Mouse (Mus musculus) heart, embryonic 15.5 days (tissue): ENCODE results near the gene Fkbp2. TPM values are rescaled to one million over a fixed set of nuclear protein-coding genes. Genes with fewer than 3 reads are reported as not detected.

Experiments used
- ATAC-seq: fragments of 200-750 bp; cut with Nextera tagmentation; replicated peaks from 2 replicates; pipeline ENCODE4 v1.8.0; 2017; ENCODE audit warnings: low read depth, moderate TSS enrichment; ENCODE audit not compliant: insufficient number of reproducible peaks, insufficient read depth, low FRiP score
- H3K27ac ChIP-seq: fragments of 300-500 bp; sonication (generic); 2 replicates; pipeline ENCODE4 v1.5.1; 2015; ENCODE audit warnings: mild to moderate bottlenecking, inconsistent platforms
- H3K27me3 ChIP-seq: fragments of 300-500 bp; sonication (generic); 2 replicates; pipeline ENCODE4 v1.6.1; 2015; ENCODE audit warnings: inconsistent platforms
- H3K36me3 ChIP-seq: fragments of 300-500 bp; sonication (generic); 2 replicates; pipeline ENCODE4 v1.6.1; 2015; ENCODE audit warnings: mild to moderate bottlenecking, inconsistent platforms
- H3K4me1 ChIP-seq: fragments of 300-500 bp; sonication (generic); replicated peaks from 2 replicates; pipeline ENCODE4 v1.6.1; 2015; ENCODE audit warnings: inconsistent platforms
- H3K4me2 ChIP-seq: fragments of 300-500 bp; sonication (generic); 2 replicates; pipeline ENCODE4 v1.6.1; 2015; ENCODE audit warnings: inconsistent platforms, mild to moderate bottlenecking, moderate library complexity
- H3K4me3 ChIP-seq: fragments of 300-500 bp; sonication (generic); 2 replicates; pipeline ENCODE4 v1.5.1; 2015; ENCODE audit warnings: mild to moderate bottlenecking, inconsistent platforms
- H3K9ac ChIP-seq: fragments of 300-500 bp; sonication (generic); 2 replicates; pipeline ENCODE4 v1.6.1; 2015; ENCODE audit warnings: mild to moderate bottlenecking, inconsistent platforms
- H3K9me3 ChIP-seq: fragments of 300-500 bp; sonication (generic); replicated peaks from 2 replicates; pipeline ENCODE4 v1.6.1; 2016; ENCODE audit warnings: inconsistent platforms
- WGBS: fragments of 180-500 bp; shearing (Covaris S2); methylation state at CpG from one replicate; pipeline ENCODE4 v1.1.7; 2015; ENCODE audit warnings: mixed read lengths; 5-methylcytosine and 5-hydroxymethylcytosine counted together
- polyA plus RNA-seq: library from polyadenylated mRNA; unstranded; fragments of >200 nt; fragmentation: Nextera tagmentation; extraction: Ambion mirVana; gene quantifications from 2 replicates; pipeline ENCODE4 v1.2.1, GENCODE M21; 2015

The Fkbp2 gene
- polyA plus RNA-seq, 1 experiment from 2014 or later = 77.0 TPM

- 90% methylated on average over 8 of the region's 8 CpGs for WGBS
- Histone ChIP-seq H3K9ac (no peak overlapping the region), H3K4me2 (no peak overlapping the region), H3K4me1 (peaks cover 43% of the 10 kb centered on the region), H3K36me3 (peaks cover 13% of the 10 kb centered on the region), H3K9me3 (no peaks in the 10 kb centered on the region), H3K27me3 (no peaks in the 10 kb centered on the region), H3K4me3 (no peak overlapping the region), H3K27ac (no peak overlapping the region)
- no peak for ATAC-seq
Measured at GRCm38 (mm10) chr19:6989251-6989650, 8.9 kb upstream of the Fkbp2 start.

DNA sequence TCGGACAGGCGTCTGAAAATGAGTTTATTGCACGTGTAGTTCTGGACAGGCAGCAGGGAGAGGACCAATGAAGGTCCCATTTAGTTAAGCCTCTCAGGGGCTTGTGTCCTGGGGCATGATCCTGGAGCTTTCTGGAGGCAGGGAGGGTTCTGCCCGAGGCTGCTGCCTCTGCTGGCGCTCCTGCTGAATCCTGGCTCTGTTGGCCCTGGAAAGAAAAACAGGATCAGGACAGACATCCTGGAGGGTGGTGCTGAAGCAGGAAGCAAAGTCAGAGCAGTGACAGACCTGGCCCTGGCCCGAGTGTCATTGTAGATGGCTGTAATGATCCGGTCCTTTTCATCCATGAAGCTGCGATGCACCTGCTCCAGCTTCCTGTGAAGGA, 7.6 kb upstream of the Fkbp2 start:
- ATAC-seq = peak; percentile 4; the same call in 1 of the 2 replicates
- 5% methylated on average over 8 of the region's 8 CpGs for WGBS

GRCm38 (mm10) chr19:6987061-6987903, 7.0 kb upstream of the Fkbp2 start, which contains the start of gene Vegfb:
TSS of gene Vegfb (minus strand) at chr19:6987651.
- peak within 1 kb of the TSS; percentile 73 for H3K4me2 ChIP-seq
- WGBS = under 1% methylated on average over 64 of the region's 85 CpGs
- H3K4me3 ChIP-seq = peak within 1 kb of the TSS; percentile 84
- H3K36me3 ChIP-seq = peaks cover 31% of the 10 kb centered on the region
- peak within 1 kb of the TSS; percentile 96 for H3K9ac ChIP-seq
- ATAC-seq = peak; percentile 71
- H3K27me3 ChIP-seq = no peaks in the 10 kb centered on the region
- H3K4me1 ChIP-seq = peaks cover 30% of the 10 kb centered on the region
- peak within 1 kb of the TSS; percentile 99 for H3K27ac ChIP-seq
- no peaks in the 10 kb centered on the region for H3K9me3 ChIP-seq

More for the DNA sequence above, 7.6 kb upstream of the Fkbp2 start:
- H3K27me3 ChIP-seq = no peaks in the 10 kb centered on the region
- H3K27ac ChIP-seq = peak overlapping the region; percentile 99
- H3K9me3 ChIP-seq = no peaks in the 10 kb centered on the region
- H3K9ac ChIP-seq = peak overlapping the region; percentile 96
- H3K4me3 ChIP-seq = peak overlapping the region; percentile 84
- H3K4me2 ChIP-seq = peak overlapping the region; percentile 73
- H3K4me1 ChIP-seq = peaks cover 31% of the 10 kb centered on the region
- H3K36me3 ChIP-seq = peaks cover 25% of the 10 kb centered on the region

DNA sequence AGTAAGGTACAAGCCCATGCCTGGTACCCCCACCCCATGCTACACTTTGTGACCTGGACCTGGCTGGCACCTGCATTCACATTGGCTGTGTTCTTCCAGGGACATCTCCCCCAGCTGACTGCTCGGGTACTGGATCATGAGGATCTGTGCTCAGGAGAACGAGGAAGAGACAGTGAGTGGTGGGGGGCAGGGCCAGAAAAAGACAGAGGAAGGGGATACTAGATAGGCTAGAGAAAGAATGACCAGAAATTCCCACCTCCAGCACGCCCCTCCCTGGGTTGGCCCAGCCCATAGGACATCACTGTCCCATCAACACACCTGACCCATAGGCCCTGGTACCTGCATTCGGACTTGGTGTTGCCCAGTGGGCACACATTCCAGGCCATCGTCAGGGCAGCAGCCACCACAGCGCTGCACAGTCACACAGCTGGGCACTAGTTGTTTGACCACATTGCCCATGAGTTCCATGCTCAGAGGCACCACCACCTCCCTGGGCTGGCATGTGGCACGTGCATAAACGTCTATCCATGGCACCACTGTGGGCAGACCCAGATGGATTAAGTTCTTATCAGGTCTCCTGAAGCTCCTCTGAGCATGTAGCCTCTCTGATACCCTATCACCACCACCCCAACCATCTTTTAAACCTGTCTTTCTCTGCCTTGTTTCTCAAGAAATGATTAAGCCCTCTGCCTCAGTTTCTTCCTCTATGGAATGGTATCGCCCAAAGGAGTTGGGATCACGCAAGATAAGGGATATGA, 5.8 kb upstream of the Fkbp2 start:
- H3K27me3 ChIP-seq = no peaks in the 10 kb centered on the region
- peak overlapping the region; percentile 73 for H3K4me2 ChIP-seq
- peak overlapping the region; percentile 84 for H3K4me3 ChIP-seq
- H3K9ac ChIP-seq = peak overlapping the region; percentile 96
- no peak for ATAC-seq
- WGBS = 67% methylated on average over 10 of the region's 10 CpGs
- no peaks in the 10 kb centered on the region for H3K9me3 ChIP-seq
- peak overlapping the region; percentile 99 for H3K27ac ChIP-seq
- peaks cover 34% of the 10 kb centered on the region for H3K36me3 ChIP-seq
- peaks cover 28% of the 10 kb centered on the region for H3K4me1 ChIP-seq

- no peak overlapping the region for H3K4me3 ChIP-seq
- H3K4me2 ChIP-seq = no peak overlapping the region
- no peak for ATAC-seq
- no peak overlapping the region for H3K9ac ChIP-seq
- H3K4me1 ChIP-seq = peaks cover 31% of the 10 kb centered on the region
- no peaks in the 10 kb centered on the region for H3K9me3 ChIP-seq
- no peaks in the 10 kb centered on the region for H3K27me3 ChIP-seq
- peaks cover 34% of the 10 kb centered on the region for H3K36me3 ChIP-seq
- H3K27ac ChIP-seq = no peak overlapping the region
- 84% methylated on average over 19 of the region's 19 CpGs for WGBS
Measured at GRCm38 (mm10) chr19:6985300-6985699, 5.0 kb upstream of the Fkbp2 start.

GRCm38 (mm10) chr19:6983621-6984020, 3.3 kb upstream of the Fkbp2 start:
- ATAC-seq = no peak
- H3K4me3 ChIP-seq = no peak overlapping the region
- 96% methylated on average over 5 of the region's 5 CpGs for WGBS
- peaks cover 32% of the 10 kb centered on the region for H3K36me3 ChIP-seq
- H3K9ac ChIP-seq = no peak overlapping the region
- no peak overlapping the region for H3K4me2 ChIP-seq
- no peaks in the 10 kb centered on the region for H3K27me3 ChIP-seq
- H3K9me3 ChIP-seq = no peaks in the 10 kb centered on the region
- H3K4me1 ChIP-seq = peaks cover 41% of the 10 kb centered on the region
- no peak overlapping the region for H3K27ac ChIP-seq

DNA sequence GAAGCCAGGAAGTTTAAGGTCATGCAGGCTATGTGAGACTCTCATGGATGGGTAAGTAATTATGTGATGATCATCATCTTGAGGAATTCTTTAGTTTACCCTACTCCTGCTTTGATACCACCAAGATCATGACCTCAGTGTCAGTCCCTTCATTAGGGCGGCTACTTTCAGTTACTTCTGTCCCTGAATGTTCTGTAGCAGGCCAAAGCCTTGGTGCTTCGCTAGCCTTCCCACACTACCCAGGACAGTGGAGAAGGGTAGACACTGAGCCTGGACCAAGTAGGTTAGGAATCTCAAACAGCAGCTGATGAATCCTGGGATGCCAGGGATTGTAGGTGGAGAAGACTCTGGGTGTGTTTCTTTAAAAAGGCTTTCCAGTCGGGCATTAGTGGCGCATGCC, 1.2 kb upstream of the Fkbp2 start:
- ATAC-seq = no peak
- Histone ChIP-seq H3K27me3 (no peaks in the 10 kb centered on the region), H3K4me3 (no peak overlapping the region; the same call in 1 of the 2 replicates), H3K36me3 (peaks cover 50% of the 10 kb centered on the region), H3K27ac (peak overlapping the region; percentile 97), H3K4me2 (peak overlapping the region; percentile 68), H3K4me1 (peaks cover 51% of the 10 kb centered on the region), H3K9me3 (no peaks in the 10 kb centered on the region), H3K9ac (no peak overlapping the region)
- 86% methylated on average over 4 of the region's 4 CpGs for WGBS

DNA sequence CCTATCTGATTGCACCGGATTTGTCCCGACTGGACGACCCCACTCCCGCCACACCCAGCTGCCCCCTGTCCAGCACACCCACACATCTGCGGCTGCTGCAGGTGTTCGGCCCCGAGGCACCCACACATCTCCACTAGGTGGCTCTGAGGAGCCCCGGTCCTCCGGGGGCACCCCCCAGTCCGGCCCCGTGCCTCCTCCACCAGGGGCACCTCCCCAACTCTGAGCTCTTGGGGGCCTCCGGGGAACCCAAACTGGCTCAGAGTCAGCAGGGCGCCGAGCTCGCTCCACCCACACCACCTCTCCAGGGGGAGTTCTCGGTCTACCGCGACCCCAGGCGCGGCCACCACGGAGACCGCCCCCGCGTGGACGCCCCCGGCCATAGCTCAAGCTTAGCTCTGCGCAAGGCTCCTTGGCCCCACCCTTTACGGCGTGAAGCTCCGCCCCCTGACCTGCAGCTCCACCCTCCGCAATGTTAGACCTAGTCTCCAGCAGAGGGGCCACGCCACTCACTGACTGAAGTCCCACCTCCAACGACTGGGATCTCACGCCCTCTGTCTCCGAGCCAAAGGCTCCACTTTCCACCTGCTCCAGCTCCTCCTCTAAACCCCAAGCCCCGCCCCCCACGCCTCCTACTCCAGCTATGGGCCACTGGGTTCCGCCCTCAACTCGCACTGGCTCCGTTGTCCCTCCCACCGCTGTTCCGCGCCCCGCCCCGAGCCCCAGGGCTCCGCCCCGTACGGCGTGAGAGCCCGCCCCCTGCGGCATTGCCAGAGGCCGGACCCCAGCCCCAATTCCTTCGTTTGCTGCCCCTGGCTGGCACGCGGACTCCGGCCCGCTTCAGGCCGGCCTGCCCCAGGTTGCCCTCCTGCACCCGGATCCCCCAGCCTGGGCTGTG, 568 bp downstream of the Fkbp2 start:
- peak overlapping the region; percentile 89 for H3K4me2 ChIP-seq
- H3K9ac ChIP-seq = peak overlapping the region; percentile 82
- peak overlapping the region; percentile 97 for H3K27ac ChIP-seq
- peak; percentile 91 for ATAC-seq
- H3K4me3 ChIP-seq = peak overlapping the region; percentile 79
- peaks cover 44% of the 10 kb centered on the region for H3K36me3 ChIP-seq
- H3K9me3 ChIP-seq = no peaks in the 10 kb centered on the region
- WGBS = under 1% methylated on average over 59 of the region's 59 CpGs
- H3K27me3 ChIP-seq = no peaks in the 10 kb centered on the region
- peaks cover 45% of the 10 kb centered on the region for H3K4me1 ChIP-seq

DNA sequence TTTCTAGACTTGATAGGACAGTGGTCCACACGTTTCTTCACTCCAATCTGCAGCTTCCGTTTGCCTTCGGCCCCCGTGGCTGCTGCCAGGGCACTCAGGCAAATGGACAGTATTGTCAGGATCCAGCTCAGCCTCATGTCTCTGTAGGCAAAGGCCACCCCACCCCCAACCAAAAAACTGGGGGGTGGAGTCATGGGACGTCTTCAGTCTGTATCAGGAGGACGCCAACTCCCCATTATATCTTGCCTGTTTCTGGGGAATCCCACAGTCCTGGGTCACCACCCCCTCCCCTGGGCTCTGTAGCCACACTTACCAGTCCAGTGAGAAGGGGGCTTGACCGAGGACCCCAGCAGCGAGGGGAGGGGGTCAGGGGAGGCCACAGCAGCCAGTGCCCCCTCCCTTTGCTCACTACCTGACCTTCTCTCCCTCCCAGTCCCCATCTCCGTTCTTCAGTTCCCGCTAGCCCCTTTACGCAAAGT, 1.3 kb downstream of the Fkbp2 start:
- peaks cover 40% of the 10 kb centered on the region for H3K36me3 ChIP-seq
- peak overlapping the region; percentile 79 for H3K9ac ChIP-seq
- no peak for ATAC-seq
- peak overlapping the region; percentile 79 for H3K4me3 ChIP-seq
- H3K4me2 ChIP-seq = peak overlapping the region; percentile 89
- 5% methylated on average over 11 of the region's 11 CpGs for WGBS
- peaks cover 47% of the 10 kb centered on the region for H3K4me1 ChIP-seq
- H3K27ac ChIP-seq = peak overlapping the region; percentile 97
- no peaks in the 10 kb centered on the region for H3K27me3 ChIP-seq
- no peaks in the 10 kb centered on the region for H3K9me3 ChIP-seq

DNA sequence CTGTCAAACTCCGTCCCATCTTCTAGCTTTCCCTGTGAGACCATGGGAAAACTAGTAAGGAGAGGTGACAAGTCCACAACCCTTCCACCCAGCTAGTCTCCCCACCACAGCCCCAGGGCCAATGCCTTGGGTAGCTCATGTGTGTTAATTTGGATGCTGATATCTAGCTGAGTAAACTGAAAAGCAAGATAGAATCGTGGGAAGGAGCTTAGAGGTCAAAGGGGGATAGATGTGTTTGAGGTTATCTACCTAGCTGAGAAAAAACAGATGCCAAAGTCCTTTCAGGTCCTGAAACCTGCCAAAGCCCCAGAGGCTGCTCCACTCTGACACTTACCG, 1.7 kb downstream of the Fkbp2 start:
- H3K36me3 ChIP-seq = peaks cover 36% of the 10 kb centered on the region
- no peaks in the 10 kb centered on the region for H3K9me3 ChIP-seq
- peak overlapping the region; percentile 79 for H3K9ac ChIP-seq
- ATAC-seq = no peak
- no peaks in the 10 kb centered on the region for H3K27me3 ChIP-seq
- WGBS = 29% methylated on average over 3 of the region's 3 CpGs
- H3K4me2 ChIP-seq = peak overlapping the region; percentile 89
- H3K4me3 ChIP-seq = peak overlapping the region; percentile 79
- peak overlapping the region; percentile 97 for H3K27ac ChIP-seq
- H3K4me1 ChIP-seq = peaks cover 50% of the 10 kb centered on the region
